Mouse (Mus musculus) limb, embryonic 12.5 days (tissue): ENCODE data around the gene Synm. TPM values are rescaled to one million over a fixed set of nuclear protein-coding genes. Genes with fewer than 3 reads are reported as not detected.

Source experiments
- ATAC-seq: fragments of 200-750 bp; cut with Nextera tagmentation; 2 replicates; pipeline ENCODE4 v1.8.0; 2017; ENCODE audit warnings: low read depth, moderate TSS enrichment; ENCODE audit not compliant: insufficient number of reproducible peaks, insufficient read depth, low FRiP score, low TSS enrichment
- H3K27ac ChIP-seq: fragments of 300-500 bp; sonication (generic); 2 replicates; pipeline ENCODE4 v1.5.1; 2016; ENCODE audit warnings: mild to moderate bottlenecking, moderate library complexity
- H3K27me3 ChIP-seq: fragments of 300-500 bp; sonication (generic); 2 replicates; pipeline ENCODE4 v1.6.1; 2016; ENCODE audit warnings: mild to moderate bottlenecking, moderate library complexity
- H3K36me3 ChIP-seq: fragments of 300-500 bp; sonication (generic); 2 replicates; pipeline ENCODE4 v1.6.1; 2016; ENCODE audit warnings: mild to moderate bottlenecking, moderate library complexity
- H3K4me1 ChIP-seq: fragments of 300-500 bp; sonication (generic); replicated peaks from 2 replicates; pipeline ENCODE4 v1.6.1; 2016
- H3K4me2 ChIP-seq: fragments of 300-500 bp; sonication (generic); 2 replicates; pipeline ENCODE4 v1.6.1; 2016; ENCODE audit warnings: mild to moderate bottlenecking, moderate library complexity
- H3K4me3 ChIP-seq: fragments of 300-500 bp; sonication (generic); replicated peaks from 2 replicates; pipeline ENCODE4 v1.5.1; 2016; ENCODE audit warnings: mild to moderate bottlenecking
- H3K9ac ChIP-seq: fragments of 300-500 bp; sonication (generic); replicated peaks from 2 replicates; pipeline ENCODE4 v1.6.1; 2016; ENCODE audit warnings: mild to moderate bottlenecking, moderate library complexity
- H3K9me3 ChIP-seq: fragments of 300-500 bp; sonication (generic); 2 replicates; pipeline ENCODE4 v1.6.1; 2016; ENCODE audit warnings: mild to moderate bottlenecking, moderate library complexity
- WGBS: fragments of 180-500 bp; shearing (Covaris S2); methylation state at CpG from one replicate; pipeline ENCODE4 v1.1.7; 2016; 5-methylcytosine and 5-hydroxymethylcytosine counted together
- polyA plus RNA-seq: library from polyadenylated mRNA; unstranded; fragments of >200 nt; fragmentation: Nextera tagmentation; extraction: Ambion mirVana; gene quantifications from 2 replicates; pipeline ENCODE4 v1.2.1, GENCODE M21; 2016

Synm gene
- polyA plus RNA-seq, 1 experiment from 2014 or later, result 0.65 TPM

GRCm38 (mm10) chr7:67722163-67722562 lies 37.4 kb downstream of the Synm start:
- Histone ChIP-seq H3K9me3 (no peaks in the 10 kb centered on the region), H3K4me1 (no peaks in the 10 kb centered on the region), H3K27me3 (no peaks in the 10 kb centered on the region), H3K4me2 (no peak overlapping the region), H3K9ac (no peak overlapping the region), H3K36me3 (peaks cover 87% of the 10 kb centered on the region), H3K4me3 (no peak overlapping the region), H3K27ac (no peak overlapping the region)
- ATAC-seq, result no peak
- WGBS, result 50% methylated on average over 2 of the region's 2 CpGs

GRCm38 (mm10) chr7:67718804-67719203 lies 40.7 kb downstream of the Synm start:
- peaks cover 87% of the 10 kb centered on the region for H3K36me3 ChIP-seq
- ATAC-seq, result no peak
- WGBS, result 85% methylated on average over 8 of the region's 8 CpGs

GRCm38 (mm10) chr7:67717520-67717919 lies 42.0 kb downstream of the Synm start:
- Histone ChIP-seq H3K36me3 (peaks cover 90% of the 10 kb centered on the region), H3K27me3 (no peaks in the 10 kb centered on the region), H3K9me3 (0 out of 2 replicates have a peak, but pooled peaks cover 3% of the 10 kb centered on the region), H3K4me2 (no peak overlapping the region), H3K9ac (no peak overlapping the region), H3K4me1 (peaks cover 4% of the 10 kb centered on the region; the same call in 1 of the 2 replicates), H3K4me3 (no peak overlapping the region), H3K27ac (no peak overlapping the region)
- ATAC-seq, result no peak
- WGBS, result 91% methylated on average over 3 of the region's 3 CpGs

More at GRCm38 (mm10) chr7:67718804-67719203, 40.7 kb downstream of the Synm start:
- Histone ChIP-seq H3K9me3 (no peaks in the 10 kb centered on the region), H3K4me1 (peaks cover 4% of the 10 kb centered on the region; the same call in 1 of the 2 replicates), H3K27me3 (no peaks in the 10 kb centered on the region), H3K27ac (no peak overlapping the region), H3K9ac (no peak overlapping the region), H3K4me3 (no peak overlapping the region), H3K4me2 (no peak overlapping the region)

GRCm38 (mm10) chr7:67716925-67717324 lies 42.6 kb downstream of the Synm start:
- 87% methylated on average over 10 of the region's 10 CpGs for WGBS
- Histone ChIP-seq H3K36me3 (peaks cover 89% of the 10 kb centered on the region), H3K9ac (no peak overlapping the region)

GRCm38 (mm10) chr7:67716213-67716878 lies 43.2 kb downstream of the Synm start:
- no peak overlapping the region for H3K4me2 ChIP-seq
- H3K27me3 ChIP-seq, result no peaks in the 10 kb centered on the region
- peaks cover 93% of the 10 kb centered on the region for H3K36me3 ChIP-seq
- H3K9ac ChIP-seq, result no peak overlapping the region
- no peak for ATAC-seq
- H3K4me1 ChIP-seq, result peaks cover 4% of the 10 kb centered on the region; the same call in 1 of the 2 replicates
- 92% methylated on average over 11 of the region's 11 CpGs for WGBS
- no peak overlapping the region for H3K4me3 ChIP-seq
- H3K27ac ChIP-seq, result no peak overlapping the region
- 0 out of 2 replicates have a peak, but pooled peaks cover 3% of the 10 kb centered on the region for H3K9me3 ChIP-seq

More at GRCm38 (mm10) chr7:67716925-67717324, 42.6 kb downstream of the Synm start:
- Histone ChIP-seq H3K27me3 (no peaks in the 10 kb centered on the region), H3K4me2 (no peak overlapping the region), H3K4me1 (peaks cover 4% of the 10 kb centered on the region; the same call in 1 of the 2 replicates), H3K9me3 (0 out of 2 replicates have a peak, but pooled peaks cover 3% of the 10 kb centered on the region), H3K4me3 (no peak overlapping the region), H3K27ac (no peak overlapping the region)
- no peak for ATAC-seq

- Histone ChIP-seq H3K27me3 (no peaks in the 10 kb centered on the region), H3K4me2 (no peak overlapping the region), H3K9ac (no peak overlapping the region), H3K4me3 (no peak overlapping the region), H3K36me3 (peaks cover 96% of the 10 kb centered on the region), H3K4me1 (peaks cover 4% of the 10 kb centered on the region; the same call in 1 of the 2 replicates), H3K9me3 (0 out of 2 replicates have a peak, but pooled peaks cover 3% of the 10 kb centered on the region), H3K27ac (no peak overlapping the region)
- ATAC-seq, result no peak
- WGBS, result 79% methylated on average over 7 of the region's 7 CpGs
These were observed 44.4 kb downstream of the Synm start for GRCm38 (mm10) chr7:67715176-67715575.

- 89% methylated on average over 19 of the region's 19 CpGs for WGBS
- H3K27ac ChIP-seq, result no peak overlapping the region
- H3K4me3 ChIP-seq, result no peak overlapping the region
- 0 out of 2 replicates have a peak, but pooled peaks cover 3% of the 10 kb centered on the region for H3K9me3 ChIP-seq
- H3K4me1 ChIP-seq, result peaks cover 4% of the 10 kb centered on the region; the same call in 1 of the 2 replicates
- H3K27me3 ChIP-seq, result no peaks in the 10 kb centered on the region
- no peak overlapping the region for H3K9ac ChIP-seq
- ATAC-seq, result no peak
- no peak overlapping the region for H3K4me2 ChIP-seq
- peaks cover 96% of the 10 kb centered on the region for H3K36me3 ChIP-seq
These were observed 45.6 kb downstream of the Synm start for GRCm38 (mm10) chr7:67713820-67714510.

GRCm38 (mm10) chr7:67710216-67710615 lies 49.3 kb downstream of the Synm start:
- no peak overlapping the region for H3K4me2 ChIP-seq
- 90% methylated on average over 7 of the region's 7 CpGs for WGBS
- no peak overlapping the region for H3K27ac ChIP-seq
- H3K9ac ChIP-seq, result no peak overlapping the region
- H3K4me3 ChIP-seq, result no peak overlapping the region
- no peaks in the 10 kb centered on the region for H3K27me3 ChIP-seq
- 0 out of 2 replicates have a peak, but pooled peaks cover 3% of the 10 kb centered on the region for H3K9me3 ChIP-seq
- ATAC-seq, result no peak
- peaks cover 4% of the 10 kb centered on the region; the same call in 1 of the 2 replicates for H3K4me1 ChIP-seq
- H3K36me3 ChIP-seq, result peaks cover 93% of the 10 kb centered on the region

GRCm38 (mm10) chr7:67708160-67708559 lies 51.4 kb downstream of the Synm start:
- Histone ChIP-seq H3K9ac (no peak overlapping the region), H3K9me3 (0 out of 2 replicates have a peak, but pooled peaks cover 3% of the 10 kb centered on the region)

GRCm38 (mm10) chr7:67701252-67701914 lies 58.2 kb downstream of the Synm start:
- no peak overlapping the region for H3K9ac ChIP-seq
- H3K9me3 ChIP-seq, result no peaks in the 10 kb centered on the region
- no peak for ATAC-seq
- peaks cover 90% of the 10 kb centered on the region for H3K36me3 ChIP-seq
- WGBS, result 82% methylated on average over 17 of the region's 17 CpGs
- no peak overlapping the region for H3K4me3 ChIP-seq
- no peak overlapping the region for H3K27ac ChIP-seq
- H3K27me3 ChIP-seq, result no peaks in the 10 kb centered on the region
- H3K4me1 ChIP-seq, result no peaks in the 10 kb centered on the region; the same call in 1 of the 2 replicates
- no peak overlapping the region for H3K4me2 ChIP-seq

More at GRCm38 (mm10) chr7:67708160-67708559, 51.4 kb downstream of the Synm start:
- H3K36me3 ChIP-seq, result peaks cover 95% of the 10 kb centered on the region
- no peak overlapping the region for H3K4me3 ChIP-seq
- no peak overlapping the region for H3K4me2 ChIP-seq
- H3K27ac ChIP-seq, result no peak overlapping the region
- no peaks in the 10 kb centered on the region for H3K27me3 ChIP-seq
- ATAC-seq, result no peak
- WGBS, result 88% methylated on average over 6 of the region's 6 CpGs
- no peaks in the 10 kb centered on the region for H3K4me1 ChIP-seq

- peaks cover 93% of the 10 kb centered on the region for H3K36me3 ChIP-seq
- no peaks in the 10 kb centered on the region; the same call in 1 of the 2 replicates for H3K4me1 ChIP-seq
These were observed 58.7 kb downstream of the Synm start for GRCm38 (mm10) chr7:67700846-67701245.

More at GRCm38 (mm10) chr7:67700846-67701245, 58.7 kb downstream of the Synm start:
- Histone ChIP-seq H3K4me2 (no peak overlapping the region), H3K27me3 (no peaks in the 10 kb centered on the region), H3K9me3 (no peaks in the 10 kb centered on the region), H3K4me3 (no peak overlapping the region), H3K27ac (no peak overlapping the region), H3K9ac (no peak overlapping the region)
- ATAC-seq, result no peak
